Mouse (Mus musculus): ENCODE data around the gene Ccs. TPM values are rescaled to one million over a fixed set of nuclear protein-coding genes. Genes with fewer than 3 reads are reported as not detected.

Gene Ccs
- polyA plus RNA-seq (2011; ENCODE audit: insufficient read depth, insufficient read length, low read depth, missing spikeins): 36.6 and 37.3 TPM in 2 replicates

GRCm38 (mm10) chr19:4839149-4839548 lies at the start of gene Ccs, which contains the start of gene Ccdc87:
TSS of gene Ccs (minus strand) at chr19:4839332.
TSS of gene Ccdc87 (plus strand) at chr19:4839366.
- H3K9ac ChIP-seq (ENCODE audit: low read depth, poor library complexity, severe bottlenecking): peak within 1 kb of the TSS; percentile 59
- TF ChIP-seq CTCF (IDR thresholded peaks at IDR 0.05; ENCODE audit: low read depth, low read length) (no peak), POLR2A (IDR thresholded peaks at IDR 0.05; ENCODE audit: insufficient read depth, low read length) (peak; percentile 65), EP300 (IDR thresholded peaks at IDR 0.05; ENCODE audit: insufficient read depth, low read depth, low read length) (peak; percentile 29; the same call in 1 of the 2 replicates)
- peak within 1 kb of the TSS; percentile 74 for H3K4me3 ChIP-seq (ENCODE audit: low read depth, low read length)
- no peaks in the 10 kb centered on the region for H3K36me3 ChIP-seq (ENCODE audit: control insufficient read depth, insufficient read depth, low read length, poor library complexity, severe bottlenecking)
- no peaks in the 10 kb centered on the region for H3K27me3 ChIP-seq (ENCODE audit: control insufficient read depth, insufficient read depth, low read length, poor library complexity, severe bottlenecking)
- H3K4me1 ChIP-seq (ENCODE audit: control insufficient read depth, insufficient read depth, low read length): no peaks in the 10 kb centered on the region
- H3K9me3 ChIP-seq (replicated peaks; ENCODE audit: control insufficient read depth, insufficient read depth, low read length, poor library complexity, severe bottlenecking): no peaks in the 10 kb centered on the region
- H3K27ac ChIP-seq (ENCODE audit: insufficient read depth, low read length): no peak within 1 kb of the TSS

DNA sequence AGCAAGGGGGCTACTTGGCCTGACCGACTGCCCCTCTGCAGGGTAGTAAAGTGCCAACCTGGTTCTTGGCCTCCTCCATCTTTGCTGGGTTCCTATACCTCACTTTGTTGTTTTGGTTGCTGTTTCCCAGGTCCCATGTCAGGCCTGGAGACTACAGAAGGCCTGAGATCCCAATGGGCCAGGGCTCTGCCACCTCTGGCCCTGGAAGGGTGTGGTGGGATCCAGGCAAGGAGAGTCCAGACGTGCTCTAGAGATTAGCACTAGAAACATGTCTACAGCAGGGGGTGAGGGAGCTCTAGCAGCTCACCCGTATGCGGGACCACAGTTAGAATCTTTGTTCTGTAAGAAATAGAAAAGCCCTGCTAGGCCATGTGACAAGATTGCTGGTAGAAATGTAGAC lies 44.8 kb upstream of the Ccs start:
- no peaks in the 10 kb centered on the region for H3K4me1 ChIP-seq (ENCODE audit: control insufficient read depth, insufficient read depth, low read length)
- H3K9ac ChIP-seq (ENCODE audit: low read depth, poor library complexity, severe bottlenecking): no peak overlapping the region
- H3K36me3 ChIP-seq (ENCODE audit: control insufficient read depth, insufficient read depth, low read length, poor library complexity, severe bottlenecking): no peaks in the 10 kb centered on the region
- TF ChIP-seq EP300 (IDR thresholded peaks at IDR 0.05; ENCODE audit: insufficient read depth, low read depth, low read length) (no peak), CTCF (IDR thresholded peaks at IDR 0.05; ENCODE audit: low read depth, low read length) (no peak), POLR2A (IDR thresholded peaks at IDR 0.05; ENCODE audit: insufficient read depth, low read length) (no peak)
- no peaks in the 10 kb centered on the region for H3K27me3 ChIP-seq (ENCODE audit: control insufficient read depth, insufficient read depth, low read length, poor library complexity, severe bottlenecking)
- H3K9me3 ChIP-seq (replicated peaks; ENCODE audit: control insufficient read depth, insufficient read depth, low read length, poor library complexity, severe bottlenecking): no peaks in the 10 kb centered on the region
- no peak overlapping the region for H3K4me3 ChIP-seq (ENCODE audit: low read depth, low read length)
- no peak overlapping the region for H3K27ac ChIP-seq (ENCODE audit: insufficient read depth, low read length)

GRCm38 (mm10) chr19:4879324-4879703 lies 40.2 kb upstream of the Ccs start:
- Histone ChIP-seq H3K27me3 (ENCODE audit: control insufficient read depth, insufficient read depth, low read length, poor library complexity, severe bottlenecking) (no peaks in the 10 kb centered on the region), H3K4me3 (ENCODE audit: low read depth, low read length) (peak overlapping the region; percentile 87), H3K9ac (ENCODE audit: low read depth, poor library complexity, severe bottlenecking) (peak overlapping the region; percentile 70), H3K4me1 (ENCODE audit: control insufficient read depth, insufficient read depth, low read length) (peaks cover 2% of the 10 kb centered on the region), H3K27ac (ENCODE audit: insufficient read depth, low read length) (no peak overlapping the region), H3K9me3 (replicated peaks; ENCODE audit: control insufficient read depth, insufficient read depth, low read length, poor library complexity, severe bottlenecking) (no peaks in the 10 kb centered on the region), H3K36me3 (ENCODE audit: control insufficient read depth, insufficient read depth, low read length, poor library complexity, severe bottlenecking) (no peaks in the 10 kb centered on the region)
- no peak for TF ChIP-seq CTCF (IDR thresholded peaks at IDR 0.05; ENCODE audit: low read depth, low read length)
- TF ChIP-seq POLR2A (IDR thresholded peaks at IDR 0.05; ENCODE audit: insufficient read depth, low read length): no peak
- TF ChIP-seq EP300 (IDR thresholded peaks at IDR 0.05; ENCODE audit: insufficient read depth, low read depth, low read length): no peak

GRCm38 (mm10) chr19:4878405-4879323 lies 39.5 kb upstream of the Ccs start, which contains the start of gene Zdhhc24:
TSS of gene Zdhhc24 (plus strand) at chr19:4878668.
- Histone ChIP-seq H3K36me3 (ENCODE audit: control insufficient read depth, insufficient read depth, low read length, poor library complexity, severe bottlenecking) (no peaks in the 10 kb centered on the region), H3K4me1 (ENCODE audit: control insufficient read depth, insufficient read depth, low read length) (peaks cover 2% of the 10 kb centered on the region), H3K27ac (ENCODE audit: insufficient read depth, low read length) (peak within 1 kb of the TSS; percentile 43; the same call in 1 of the 2 replicates), H3K4me3 (ENCODE audit: low read depth, low read length) (peak within 1 kb of the TSS; percentile 87), H3K27me3 (ENCODE audit: control insufficient read depth, insufficient read depth, low read length, poor library complexity, severe bottlenecking) (no peaks in the 10 kb centered on the region), H3K9me3 (replicated peaks; ENCODE audit: control insufficient read depth, insufficient read depth, low read length, poor library complexity, severe bottlenecking) (no peaks in the 10 kb centered on the region), H3K9ac (ENCODE audit: low read depth, poor library complexity, severe bottlenecking) (peak within 1 kb of the TSS; percentile 71)
- TF ChIP-seq EP300 (IDR thresholded peaks at IDR 0.05; ENCODE audit: insufficient read depth, low read depth, low read length) (no peak), POLR2A (IDR thresholded peaks at IDR 0.05; ENCODE audit: insufficient read depth, low read length) (peak; percentile 63)

DNA sequence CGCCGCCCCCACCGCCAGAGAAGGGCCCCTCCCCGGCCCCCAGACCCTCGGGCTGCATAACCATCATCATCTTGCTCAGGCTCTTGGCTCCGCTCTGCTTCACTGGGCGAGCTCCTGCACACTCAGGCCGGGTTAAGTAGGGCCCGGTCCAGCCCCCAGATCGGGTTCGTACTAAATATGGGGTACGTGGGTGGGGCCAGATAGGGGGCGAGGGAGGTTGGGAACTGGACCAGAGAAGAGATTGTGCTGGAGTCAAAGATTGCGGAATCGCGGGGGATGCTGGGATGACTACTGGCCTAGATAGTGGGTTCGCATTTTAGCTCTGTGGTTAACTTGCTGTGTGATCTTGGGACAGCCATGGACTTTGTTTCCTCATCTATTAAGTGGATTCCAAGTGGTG lies 38.7 kb upstream of the Ccs start, which contains the start of gene Actn3:
Gene Actn3, minus strand, starts transcription at position 125 of the 400 bp plus-strand sequence.
- peak within 1 kb of the TSS; percentile 87 for H3K4me3 ChIP-seq (ENCODE audit: low read depth, low read length)
- peak within 1 kb of the TSS; percentile 43 for H3K27ac ChIP-seq (ENCODE audit: insufficient read depth, low read length)
- peak within 1 kb of the TSS; percentile 71 for H3K9ac ChIP-seq (ENCODE audit: low read depth, poor library complexity, severe bottlenecking)
- no peaks in the 10 kb centered on the region for H3K27me3 ChIP-seq (ENCODE audit: control insufficient read depth, insufficient read depth, low read length, poor library complexity, severe bottlenecking)
- H3K9me3 ChIP-seq (replicated peaks; ENCODE audit: control insufficient read depth, insufficient read depth, low read length, poor library complexity, severe bottlenecking): no peaks in the 10 kb centered on the region
- TF ChIP-seq EP300 (IDR thresholded peaks at IDR 0.05; ENCODE audit: insufficient read depth, low read depth, low read length): no peak
- no peak for TF ChIP-seq POLR2A (IDR thresholded peaks at IDR 0.05; ENCODE audit: insufficient read depth, low read length)
- no peak for TF ChIP-seq CTCF (IDR thresholded peaks at IDR 0.05; ENCODE audit: low read depth, low read length)
- H3K36me3 ChIP-seq (ENCODE audit: control insufficient read depth, insufficient read depth, low read length, poor library complexity, severe bottlenecking): no peaks in the 10 kb centered on the region
- peaks cover 2% of the 10 kb centered on the region for H3K4me1 ChIP-seq (ENCODE audit: control insufficient read depth, insufficient read depth, low read length)

DNA sequence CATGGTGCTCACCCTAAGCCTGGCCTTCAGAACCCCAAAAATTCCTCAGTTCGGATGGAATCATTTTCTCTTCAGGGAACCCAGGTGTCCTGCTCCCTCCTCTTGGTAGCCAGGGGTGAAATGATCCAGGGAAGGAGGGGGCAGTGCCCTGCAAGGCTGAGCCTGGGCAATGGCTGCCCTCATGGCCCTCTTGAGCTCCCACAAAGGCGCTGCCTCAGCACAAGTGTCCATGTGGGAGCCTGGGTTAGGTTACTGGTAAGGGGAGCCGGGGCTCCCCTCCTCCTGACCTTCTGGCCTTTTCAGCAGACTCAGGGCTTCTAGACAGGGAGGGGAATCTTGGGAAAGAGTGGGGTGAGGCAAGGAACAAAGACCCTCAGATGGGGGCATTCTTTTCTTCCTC lies 37.6 kb upstream of the Ccs start:
- H3K4me1 ChIP-seq (ENCODE audit: control insufficient read depth, insufficient read depth, low read length): peaks cover 2% of the 10 kb centered on the region
- H3K9ac ChIP-seq (ENCODE audit: low read depth, poor library complexity, severe bottlenecking): 0 out of 2 replicates have a peak overlapping the region, but pooled peaks have one; percentile 13
- no peak overlapping the region; the same call in 1 of the 2 replicates for H3K27ac ChIP-seq (ENCODE audit: insufficient read depth, low read length)
- H3K9me3 ChIP-seq (replicated peaks; ENCODE audit: control insufficient read depth, insufficient read depth, low read length, poor library complexity, severe bottlenecking): no peaks in the 10 kb centered on the region
- TF ChIP-seq CTCF (IDR thresholded peaks at IDR 0.05; ENCODE audit: low read depth, low read length) (no peak), POLR2A (IDR thresholded peaks at IDR 0.05; ENCODE audit: insufficient read depth, low read length) (no peak), EP300 (IDR thresholded peaks at IDR 0.05; ENCODE audit: insufficient read depth, low read depth, low read length) (no peak)
- H3K27me3 ChIP-seq (ENCODE audit: control insufficient read depth, insufficient read depth, low read length, poor library complexity, severe bottlenecking): no peaks in the 10 kb centered on the region
- H3K4me3 ChIP-seq (ENCODE audit: low read depth, low read length): no peak overlapping the region
- no peaks in the 10 kb centered on the region for H3K36me3 ChIP-seq (ENCODE audit: control insufficient read depth, insufficient read depth, low read length, poor library complexity, severe bottlenecking)

All from ES-Bruce4 (cell line).